Mouse (Mus musculus) midbrain, embryonic 16.5 days (tissue): ENCODE data around the gene Dspp. TPM values are rescaled to one million over a fixed set of nuclear protein-coding genes. Genes with fewer than 3 reads are reported as not detected.

Experiments
- ATAC-seq: fragments of 200-750 bp; cut with Nextera tagmentation; 2 replicates; pipeline ENCODE4 v1.8.0; 2017; ENCODE audit warnings: moderate TSS enrichment
- H3K27ac ChIP-seq: fragments of 300-500 bp; sonication (generic); 2 replicates; pipeline ENCODE4 v1.5.1; 2014; ENCODE audit warnings: mild to moderate bottlenecking, low read length, mixed read lengths
- H3K27me3 ChIP-seq: fragments of 300-500 bp; sonication (generic); 2 replicates; pipeline ENCODE4 v1.6.1; 2014; ENCODE audit warnings: low read depth, low read length, mixed read lengths; ENCODE audit not compliant: control insufficient read depth, insufficient read depth
- H3K36me3 ChIP-seq: fragments of 300-500 bp; sonication (generic); 2 replicates; pipeline ENCODE4 v1.6.1; 2014; ENCODE audit warnings: mild to moderate bottlenecking, low read length, moderate library complexity, mixed read lengths; ENCODE audit not compliant: control insufficient read depth, insufficient read depth
- H3K4me1 ChIP-seq: fragments of 300-500 bp; sonication (generic); 2 replicates; pipeline ENCODE4 v1.6.1; 2014; ENCODE audit warnings: mild to moderate bottlenecking, low read length, mixed read lengths; ENCODE audit not compliant: control insufficient read depth, insufficient read depth
- H3K4me2 ChIP-seq: fragments of 300-500 bp; sonication (generic); 2 replicates; pipeline ENCODE4 v1.6.1; 2014; ENCODE audit warnings: mild to moderate bottlenecking, low read length, mixed read lengths
- H3K4me3 ChIP-seq: fragments of 300-500 bp; sonication (generic); 2 replicates; pipeline ENCODE4 v1.5.1; 2014; ENCODE audit warnings: low read depth, mild to moderate bottlenecking, low read length, moderate library complexity, mixed read lengths
- H3K9ac ChIP-seq: fragments of 300-500 bp; sonication (generic); 2 replicates; pipeline ENCODE4 v1.6.1; 2014; ENCODE audit warnings: low read depth, low read length, mixed read lengths
- H3K9me3 ChIP-seq: fragments of 300-500 bp; sonication (generic); replicated peaks from 2 replicates; pipeline ENCODE4 v1.6.1; 2014; ENCODE audit warnings: mild to moderate bottlenecking, low read length, mixed read lengths; ENCODE audit not compliant: control insufficient read depth, poor library complexity, severe bottlenecking
- WGBS: fragments of 180-500 bp; shearing (Covaris S2); extraction: QIAGEN DNeasy Blood & Tissue Kit; methylation state at CpG from one replicate; pipeline ENCODE4 v1.1.7; 2014; 5-methylcytosine and 5-hydroxymethylcytosine counted together
- polyA plus RNA-seq: library from polyadenylated mRNA; unstranded; fragments of >200 nt; fragmentation: Nextera tagmentation; extraction: Ambion mirVana; gene quantifications from 2 replicates; pipeline ENCODE4 v1.2.1, GENCODE M21; 2015

The Dspp gene
- polyA plus RNA-seq, 1 experiment from 2014 or later = not detected

- Histone ChIP-seq H3K36me3 (no peaks in the 10 kb centered on the region), H3K9ac (no peak overlapping the region), H3K4me3 (no peak overlapping the region), H3K4me2 (no peak overlapping the region), H3K27me3 (no peaks in the 10 kb centered on the region), H3K4me1 (no peaks in the 10 kb centered on the region), H3K27ac (no peak overlapping the region), H3K9me3 (no peaks in the 10 kb centered on the region)
- ATAC-seq = no peak
- WGBS = 80% methylated on average over 3 of the region's 3 CpGs
Observed at GRCm38 (mm10) chr5:104224299-104224698, 53.8 kb downstream of the Dspp start.

- no peaks in the 10 kb centered on the region for H3K9me3 ChIP-seq
- H3K4me3 ChIP-seq = no peak overlapping the region
- no peak overlapping the region for H3K9ac ChIP-seq
- H3K4me2 ChIP-seq = no peak overlapping the region
- ATAC-seq = no peak
- H3K27me3 ChIP-seq = no peaks in the 10 kb centered on the region
- no peaks in the 10 kb centered on the region for H3K4me1 ChIP-seq
- no peak overlapping the region for H3K27ac ChIP-seq
- no peaks in the 10 kb centered on the region for H3K36me3 ChIP-seq
Observed at GRCm38 (mm10) chr5:104224750-104225149, 54.2 kb downstream of the Dspp start.

GRCm38 (mm10) chr5:104228497-104228896 lies 58.0 kb downstream of the Dspp start:
- no peaks in the 10 kb centered on the region for H3K36me3 ChIP-seq
- no peaks in the 10 kb centered on the region for H3K4me1 ChIP-seq
- no peak overlapping the region for H3K9ac ChIP-seq
- no peak overlapping the region for H3K4me2 ChIP-seq
- WGBS = 6% methylated on average over 1 of the region's 1 CpGs
- H3K9me3 ChIP-seq = no peaks in the 10 kb centered on the region
- no peak for ATAC-seq
- H3K27ac ChIP-seq = no peak overlapping the region
- H3K27me3 ChIP-seq = no peaks in the 10 kb centered on the region
- H3K4me3 ChIP-seq = no peak overlapping the region

Other genes starting within 250 kb of the Dspp start
- not detected in 2 replicates for gene Hsd17b13, start 193.3 kb upstream of the Dspp start, polyA plus RNA-seq
- gene Hsd17b11, start 148.8 kb upstream of the Dspp start, polyA plus RNA-seq = 1.9 and 2.6 TPM in 2 replicates
- gene Nudt9, start 124.4 kb upstream of the Dspp start, polyA plus RNA-seq = 59.3 and 60.6 TPM in 2 replicates
- gene Gm17660, start 93.1 kb upstream of the Dspp start, polyA plus RNA-seq = 0.80 TPM in 1 of 2 replicates, not detected in the other
- gene Sparcl1, start 57.0 kb upstream of the Dspp start, polyA plus RNA-seq = 163 and 240 TPM in 2 replicates
- 0.21 and 1.6 TPM in 2 replicates for gene Dmp1, start 31.9 kb downstream of the Dspp start, polyA plus RNA-seq
- 1.0 and 9.2 TPM in 2 replicates for gene Ibsp, start 128.5 kb downstream of the Dspp start, polyA plus RNA-seq
- gene Mepe, start 154.6 kb downstream of the Dspp start, polyA plus RNA-seq = not detected in 2 replicates